In the genomic region with DNA sequence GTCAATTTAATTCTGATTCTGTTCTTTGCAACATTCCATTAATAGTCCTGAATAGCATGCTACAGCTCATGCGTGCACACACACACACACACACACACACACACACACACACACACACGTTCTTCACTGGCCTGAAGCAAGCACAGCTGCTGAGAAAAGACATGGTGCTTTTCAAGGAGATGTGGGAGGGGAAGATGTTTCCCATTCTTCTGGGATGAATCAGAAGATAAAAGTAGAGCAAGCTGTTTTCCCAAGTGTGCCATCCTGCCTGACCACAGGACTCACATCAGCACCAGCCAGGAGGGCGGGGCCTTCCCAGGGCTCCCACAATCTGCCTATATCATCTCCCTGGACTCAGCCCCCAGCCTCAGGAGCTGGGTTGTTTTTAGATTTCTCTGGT, we compare ENCODE assay signal across 16 mouse cellular contexts. TPM values are rescaled to one million over a fixed set of nuclear protein-coding genes. Genes with fewer than 3 reads are reported as not detected.
DNase-seq lines count a peak whose midpoint lies in the region; ATAC-seq and TF ChIP-seq lines count a peak whose summit lies in the region.
"Had no signal": no experiment of that assay in that cellular context is flagged by ENCODE, and none has a peak within 500 bp of the region (broad histone marks: within the 10 kb centered on the region; RNA-seq: fewer than 3 reads in every experiment).

No protein-coding gene starts in this region.

- peak; percentile 37 for ATAC-seq in lung, postnatal 0 days
- ATAC-seq in Patski = peak; percentile 82
- ATAC-seq: forebrain, embryonic 16.5 days had no signal

- no peak overlapping the region for H3K4me2 ChIP-seq in lung, postnatal 0 days (replicated peaks; ENCODE audit: low read depth, low read length)
- H3K4me2 ChIP-seq: embryonic facial prominence, embryonic 13.5 days; hindbrain, embryonic 12.5 days; midbrain, embryonic 11.5 days; neural tube, embryonic 12.5 days had no signal

- TF ChIP-seq POLR2A in lung, adult 2 months (IDR thresholded peaks at IDR 0.05; ENCODE audit: borderline replicate concordance, extremely low read depth, low read depth, low read length) = no peak
- TF ChIP-seq POLR2A in olfactory bulb, adult 2 months (IDR thresholded peaks at IDR 0.05; ENCODE audit: insufficient read depth, low read depth, low read length) = no peak

- in situ Hi-C loops in Patski (cut with MboI; ENCODE audit: low pct_unique_long_range_greater_than_20kb) = loop anchor here (5.0 to 25.0 kb wide), 2 partner anchors 38 to 463 kb away; no protein-coding TSS in a partner anchor

- H3K36me3 ChIP-seq in lung, postnatal 0 days (ENCODE audit: insufficient read depth, low read length) = no peaks in the 10 kb centered on the region
- H3K36me3 ChIP-seq: embryonic facial prominence, embryonic 13.5 days; hindbrain, embryonic 12.5 days; neural tube, embryonic 12.5 days had no signal

- H3K27ac ChIP-seq in lung, postnatal 0 days (ENCODE audit: low read length) = no peak overlapping the region
- peak overlapping the region; percentile 94 for H3K27ac ChIP-seq in olfactory bulb, adult 2 months (ENCODE audit: insufficient read depth, low read depth, low read length)
- H3K27ac ChIP-seq: embryonic facial prominence, embryonic 13.5 days; hindbrain, embryonic 12.5 days; neural tube, embryonic 12.5 days had no signal

- WGBS in lung, postnatal 0 days = 72% methylated on average over 3 of the region's 3 CpGs
- WGBS in lung, adult 2 months = 72% methylated on average over 3 of the region's 3 CpGs
- WGBS in olfactory bulb, adult 2 months = 35% methylated on average over 3 of the region's 3 CpGs

- TF ChIP-seq EP300 in lung, postnatal 0 days (IDR thresholded peaks at IDR 0.05) = no peak

- no peaks in the 10 kb centered on the region for H3K4me1 ChIP-seq in lung, postnatal 0 days (ENCODE audit: insufficient read depth, low read depth, low read length)
- no peaks in the 10 kb centered on the region for H3K4me1 ChIP-seq in lung, adult 2 months (ENCODE audit: control insufficient read depth, insufficient read depth, low read length)
- peaks cover 10% of the 10 kb centered on the region for H3K4me1 ChIP-seq in olfactory bulb, adult 2 months (ENCODE audit: control insufficient read depth, insufficient read depth, low read length)

- DNase-seq in adrenal gland, adult 8-10 months = peak; percentile 48
- DNase-seq in adrenal gland, postnatal 4 days (ENCODE audit: low spot score in 2 of 2) = no peak
- peak; percentile 44 for DNase-seq in lung, postnatal 0 days (ENCODE audit: low spot score)
- DNase-seq in lung, adult 2 months = no peak
- peak; percentile 85 for DNase-seq in Patski (ENCODE audit: low read depth, low spot score)
- DNase-seq in thymus, adult 18-20 months = no peak
- DNase-seq in thymus, postnatal 10 days (ENCODE audit: low spot score in 2 of 2) = no peak
- DNase-seq: B cell, adult 2 months; cerebellum, postnatal 14 days; left cerebral cortex, postnatal 4 days had no signal

- H3K4me3 ChIP-seq in lung, postnatal 0 days (ENCODE audit: low read depth, low read length) = no peak overlapping the region
- H3K4me3 ChIP-seq in lung, adult 2 months (replicated peaks; ENCODE audit: extremely low read depth, low read depth, low read length) = no peak overlapping the region
- H3K4me3 ChIP-seq in olfactory bulb, adult 2 months (ENCODE audit: insufficient read depth, low read depth, low read length) = no peak overlapping the region
- H3K4me3 ChIP-seq: embryonic facial prominence, embryonic 13.5 days; hindbrain, embryonic 12.5 days; neural tube, embryonic 12.5 days had no signal

- CTCF ChIA-PET in Patski (lab: Charles Lee) = interaction anchor here (1.1 to 1.9 kb wide), 4 partner anchors 10 to 33 kb away, joined by 3 to 9 read pairs (median 4); no protein-coding TSS in a partner anchor

- no peak for TF ChIP-seq CTCF in lung, postnatal 0 days (IDR thresholded peaks at IDR 0.05)
- no peak for TF ChIP-seq CTCF in lung, adult 2 months (IDR thresholded peaks at IDR 0.05; ENCODE audit: insufficient read depth, low read length)
- no peak for TF ChIP-seq CTCF in Patski (IDR thresholded peaks at IDR 0.05)
- TF ChIP-seq CTCF in olfactory bulb, adult 2 months (IDR thresholded peaks at IDR 0.05; ENCODE audit: insufficient read depth, low read depth, low read length) = no peak

- no peak overlapping the region for H3K9ac ChIP-seq in lung, postnatal 0 days (replicated peaks; ENCODE audit: low read depth)
- H3K9ac ChIP-seq: embryonic facial prominence, embryonic 13.5 days; hindbrain, embryonic 12.5 days; neural tube, embryonic 12.5 days had no signal

- POLR2A ChIA-PET in Patski (lab: Charles Lee) = interaction anchor here (0.6 to 3.2 kb wide), 5 partner anchors 10 to 153 kb away, joined by 3 to 16 read pairs (median 3); no protein-coding TSS in a partner anchor

- H3K9me3 ChIP-seq in lung, postnatal 0 days (ENCODE audit: low read length) = no peaks in the 10 kb centered on the region
- H3K9me3 ChIP-seq: embryonic facial prominence, embryonic 13.5 days; hindbrain, embryonic 12.5 days; neural tube, embryonic 12.5 days had no signal

- H3K27me3 ChIP-seq in lung, postnatal 0 days (replicated peaks; ENCODE audit: insufficient read depth, low read length) = no peaks in the 10 kb centered on the region
- H3K27me3 ChIP-seq in Patski = no peaks in the 10 kb centered on the region
- H3K27me3 ChIP-seq: embryonic facial prominence, embryonic 13.5 days; hindbrain, embryonic 12.5 days; neural tube, embryonic 12.5 days had no signal

RNA-seq across cellular contexts. Expression of gene Snn, which starts 35.9 kb away (rescaled TPM):
- total RNA-seq in adrenal gland, adult 8-10 months (2022) = 10 to 100 TPM; 12.0 to 21.4 (median 14.6) TPM
- total RNA-seq in adrenal gland, postnatal 4 days (2021) = 10 to 100 TPM; 30.7 to 31.1 TPM
- 41.1 and 46.6 TPM in 2 replicates for polyA plus RNA-seq in lung, postnatal 0 days (2015; fragmentation: Nextera tagmentation; extraction: Ambion mirVana)
- polyA plus RNA-seq in lung, adult 2 months (2012; rRNA removed) = 41.8 and 50.6 TPM in 2 replicates
- polyA plus RNA-seq in Patski (2021) = 105 TPM
- 106 TPM in 1 of 2 replicates, not detected in the other for polyA plus RNA-seq in olfactory bulb, adult 2 months (2012; ENCODE audit: insufficient read depth, insufficient read length, low replicate concordance, missing spikeins)

RNA-seq across cellular contexts. Expression of gene Litaf, which starts 41.1 kb away (rescaled TPM):
- 10 to 100 TPM; 38.0 to 56.2 (median 46.3) TPM for total RNA-seq in adrenal gland, adult 8-10 months (2022)
- 10 to 100 TPM; 62.0 to 67.0 TPM for total RNA-seq in adrenal gland, postnatal 4 days (2021)
- 106 and 118 TPM in 2 replicates for polyA plus RNA-seq in lung, postnatal 0 days (2015; fragmentation: Nextera tagmentation; extraction: Ambion mirVana)
- 207 and 215 TPM in 2 replicates for polyA plus RNA-seq in lung, adult 2 months (2012; rRNA removed)
- 344 TPM for polyA plus RNA-seq in Patski (2021)
- not detected in 2 replicates for polyA plus RNA-seq in olfactory bulb, adult 2 months (2012; ENCODE audit: insufficient read depth, insufficient read length, low replicate concordance, missing spikeins)

Comparison
In these comparisons a context has a peak if more than half of its experiments do, and no peak if none do; other contexts are left out.
1. DNase-seq: peak in adrenal gland, adult 8-10 months (single experiment), lung, postnatal 0 days (single experiment) and Patski (single experiment); none in adrenal gland, postnatal 4 days (0 of 2), lung, adult 2 months (single experiment), thymus, adult 18-20 months (0 of 2) and thymus, postnatal 10 days (0 of 2).